Mouse (Mus musculus) stomach, embryonic 14.5 days (tissue): Measurements from ENCODE around the gene Pacs1. TPM values are rescaled to one million over a fixed set of nuclear protein-coding genes. Genes with fewer than 3 reads are reported as not detected.
A peak's percentile ranks its signal among the peaks of the same experiment; 100 is the strongest.
"Not testable (repeated sequence)": the region's sequence is repeated elsewhere in the genome, so short reads cannot be mapped to it uniquely, and the experiment has no call there.

Experiments used
- ATAC-seq: fragments of 200-750 bp; cut with Nextera tagmentation; 2 replicates; pipeline ENCODE4 v1.8.0; 2017; ENCODE audit warnings: low read depth, moderate TSS enrichment; ENCODE audit not compliant: insufficient number of reproducible peaks, insufficient read depth, low FRiP score
- H3K27ac ChIP-seq: fragments of 300-500 bp; sonication (generic); 2 replicates; pipeline ENCODE4 v1.5.1; 2014; ENCODE audit warnings: mild to moderate bottlenecking, low read length, moderate library complexity, mixed read lengths
- H3K27me3 ChIP-seq: fragments of 300-500 bp; sonication (generic); 2 replicates; pipeline ENCODE4 v1.6.1; 2014; ENCODE audit warnings: low read length, control low read depth, mixed read lengths; ENCODE audit not compliant: control insufficient read depth, insufficient read depth
- H3K36me3 ChIP-seq: fragments of 300-500 bp; sonication (generic); 2 replicates; pipeline ENCODE4 v1.6.1; 2014; ENCODE audit warnings: mild to moderate bottlenecking, control low read depth, low read length, moderate library complexity, mixed read lengths; ENCODE audit not compliant: control insufficient read depth, insufficient read depth
- H3K4me1 ChIP-seq: fragments of 300-500 bp; sonication (generic); 2 replicates; pipeline ENCODE4 v1.6.1; 2014; ENCODE audit warnings: low read length, control low read depth, mixed read lengths; ENCODE audit not compliant: control insufficient read depth, insufficient read depth
- H3K4me2 ChIP-seq: fragments of 300-500 bp; sonication (generic); replicated peaks from 2 replicates; pipeline ENCODE4 v1.6.1; 2014; ENCODE audit warnings: low read depth, low read length, control low read depth
- H3K4me3 ChIP-seq: fragments of 300-500 bp; sonication (generic); 2 replicates; pipeline ENCODE4 v1.5.1; 2014; ENCODE audit warnings: low read depth, low read length, control low read depth
- H3K9ac ChIP-seq: fragments of 300-500 bp; sonication (generic); replicated peaks from 2 replicates; pipeline ENCODE4 v1.6.1; 2014; ENCODE audit warnings: low read depth, mild to moderate bottlenecking, control low read depth, low read length, moderate library complexity, mixed read lengths
- H3K9me3 ChIP-seq: fragments of 300-500 bp; sonication (generic); 2 replicates; pipeline ENCODE4 v1.6.1; 2016; ENCODE audit warnings: low read depth, low read length, control low read depth; ENCODE audit not compliant: control insufficient read depth
- WGBS: fragments of 180-500 bp; shearing (Covaris S2); extraction: QIAGEN DNeasy Blood & Tissue Kit; methylation state at CpG from one replicate; pipeline ENCODE4 v1.1.7; 2014; 5-methylcytosine and 5-hydroxymethylcytosine counted together
- microRNA-seq: library from miRNA; unstranded; fragments of <30 nt; microRNA quantifications from one replicate; pipeline ENCODE4, GENCODE M21; 2016
- polyA plus RNA-seq: library from polyadenylated mRNA; unstranded; fragments of >200 nt; fragmentation: Nextera tagmentation; extraction: Ambion mirVana; gene quantifications from 2 replicates; pipeline ENCODE4 v1.2.1, GENCODE M21; 2014

Gene Pacs1
- polyA plus RNA-seq, 1 experiment from 2014 or later: 23.7 TPM

DNA sequence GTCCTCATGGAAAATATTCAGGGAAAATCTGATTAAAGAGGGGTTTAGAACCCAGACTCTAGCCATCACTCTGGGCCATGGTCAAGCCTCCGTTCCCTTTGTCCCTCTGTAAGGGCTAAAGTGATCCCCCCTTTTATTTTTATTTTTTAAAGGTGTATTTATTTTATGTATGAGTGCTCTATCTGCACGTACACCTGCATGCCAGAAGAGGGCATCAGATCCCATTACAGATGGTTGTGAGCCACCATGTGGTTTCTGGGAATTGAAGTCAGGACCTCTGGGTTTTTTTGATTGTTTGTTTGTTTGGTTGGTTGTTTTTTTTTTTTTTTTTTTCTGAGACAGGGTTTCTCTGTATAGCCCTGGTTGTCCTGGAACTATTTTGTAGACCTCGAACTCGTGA, 186.4 kb downstream of the Pacs1 start:
- H3K4me3 ChIP-seq, H3K4me2 ChIP-seq, ATAC-seq, H3K27ac ChIP-seq, H3K9me3 ChIP-seq, H3K9ac ChIP-seq: not testable (repeated sequence)
- Histone ChIP-seq H3K4me1 (peaks cover 19% of the 10 kb centered on the region), H3K27me3 (peaks cover 37% of the 10 kb centered on the region), H3K36me3 (peaks cover 19% of the 10 kb centered on the region; the same call in 1 of the 2 replicates)
- WGBS: 59% methylated on average over 4 of the region's 4 CpGs

DNA sequence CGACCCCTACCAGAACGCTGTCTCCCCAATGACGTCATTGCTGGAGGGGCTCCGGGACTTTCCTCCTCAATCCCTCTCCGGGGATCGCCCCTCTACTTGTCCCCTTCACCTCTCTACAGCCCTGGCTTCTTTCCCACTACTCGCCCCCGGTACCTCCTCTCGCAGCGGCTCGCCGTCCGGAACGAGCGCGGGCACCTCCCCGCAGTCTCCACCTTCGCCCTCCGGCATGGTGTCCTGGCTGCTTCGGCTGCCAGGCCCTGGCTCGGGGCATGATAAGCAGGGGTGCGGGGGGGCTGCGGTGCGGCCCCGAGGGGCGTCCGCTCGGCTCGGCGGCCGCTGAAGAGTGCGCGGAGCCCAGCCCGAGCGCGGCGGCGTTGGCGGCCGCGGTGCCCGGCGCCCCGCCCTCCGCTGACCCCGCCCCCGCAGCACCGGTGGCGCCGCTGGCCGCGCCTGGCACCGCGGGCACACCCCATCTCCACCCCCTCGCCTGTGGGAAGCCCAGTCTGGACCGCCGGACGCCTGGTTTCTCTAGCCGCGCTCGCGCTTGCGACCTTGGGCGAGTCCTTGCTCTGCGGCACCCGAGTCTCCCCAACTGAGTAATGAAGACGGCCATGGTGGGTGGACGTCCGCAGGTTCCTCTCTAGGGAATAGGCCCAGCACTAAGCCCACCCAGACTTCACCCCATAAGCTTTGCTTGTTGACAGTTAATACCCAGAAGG, 187.6 kb downstream of the Pacs1 start, which contains the start of gene Tmem151a:
TSS of gene Tmem151a (minus strand) at position 387 of the 719 bp plus-strand sequence.
- Histone ChIP-seq H3K9ac (peak within 1 kb of the TSS; percentile 21; the same call in 1 of the 2 replicates), H3K4me2 (peak within 1 kb of the TSS; percentile 70), H3K9me3 (no peaks in the 10 kb centered on the region), H3K36me3 (peaks cover 7% of the 10 kb centered on the region; the same call in 1 of the 2 replicates), H3K4me1 (peaks cover 19% of the 10 kb centered on the region), H3K27me3 (peaks cover 41% of the 10 kb centered on the region), H3K27ac (peak within 1 kb of the TSS; percentile 15; the same call in 1 of the 2 replicates), H3K4me3 (peak within 1 kb of the TSS; percentile 39)
- ATAC-seq: no peak
- WGBS: under 1% methylated on average over 67 of the region's 69 CpGs

- no peak for ATAC-seq
- Histone ChIP-seq H3K4me1 (peaks cover 19% of the 10 kb centered on the region), H3K4me3 (peak overlapping the region; percentile 39), H3K9ac (0 out of 2 replicates have a peak overlapping the region, but pooled peaks have one; percentile 21), H3K9me3 (no peaks in the 10 kb centered on the region), H3K27ac (no peak overlapping the region; the same call in 1 of the 2 replicates), H3K4me2 (peak overlapping the region; percentile 70), H3K27me3 (peaks cover 41% of the 10 kb centered on the region), H3K36me3 (0 out of 2 replicates have a peak, but pooled peaks cover 5% of the 10 kb centered on the region)
- WGBS: 2% methylated on average over 15 of the region's 15 CpGs
These were observed 188.1 kb downstream of the Pacs1 start for GRCm38 (mm10) chr19:5084834-5085144.

GRCm38 (mm10) chr19:5083961-5084833, 188.7 kb downstream of the Pacs1 start:
- 57% methylated on average over 3 of the region's 3 CpGs for WGBS
- ATAC-seq: no peak
- H3K27ac ChIP-seq: no peak overlapping the region
- no peaks in the 10 kb centered on the region for H3K36me3 ChIP-seq
- no peak overlapping the region for H3K4me2 ChIP-seq
- H3K4me1 ChIP-seq: peaks cover 16% of the 10 kb centered on the region
- H3K9me3 ChIP-seq: no peaks in the 10 kb centered on the region
- no peak overlapping the region for H3K9ac ChIP-seq
- peak overlapping the region; percentile 39; the same call in 1 of the 2 replicates for H3K4me3 ChIP-seq
- peaks cover 41% of the 10 kb centered on the region for H3K27me3 ChIP-seq

Small RNA genes lying within 50 kb of the gene (microRNA-seq; reads per million reads assigned to microRNA genes)
- gene Gm27468: not detected

Other genes with a start within 250 kb of the Pacs1 start
- 3.5 and 4.7 TPM in 2 replicates for gene Slc29a2, start 249.3 kb downstream of the Pacs1 start, polyA plus RNA-seq
- gene B4gat1, start 234.3 kb downstream of the Pacs1 start, polyA plus RNA-seq: 40.5 and 45.4 TPM in 2 replicates
- 0.55 and 1.8 TPM in 2 replicates for gene AC124502.3, start 234.2 kb downstream of the Pacs1 start, polyA plus RNA-seq
- gene Brms1, start 231.8 kb downstream of the Pacs1 start, polyA plus RNA-seq: 43.4 and 45.3 TPM in 2 replicates
- gene Rin1, start 222.6 kb downstream of the Pacs1 start, polyA plus RNA-seq: 2.4 and 3.3 TPM in 2 replicates
- gene Cd248, start 205.0 kb downstream of the Pacs1 start, polyA plus RNA-seq: 88.3 and 90.1 TPM in 2 replicates
- 6.4 and 7.7 TPM in 2 replicates for gene Tmem151a, start 187.6 kb downstream of the Pacs1 start, polyA plus RNA-seq
- 112 and 117 TPM in 2 replicates for gene Yif1a, start 184.6 kb downstream of the Pacs1 start, polyA plus RNA-seq
- 25.8 and 27.3 TPM in 2 replicates for gene Cnih2, start 174.6 kb downstream of the Pacs1 start, polyA plus RNA-seq
- gene Rab1b, start 166.0 kb downstream of the Pacs1 start, polyA plus RNA-seq: 253 TPM in 2 replicates
- gene Klc2, start 154.6 kb downstream of the Pacs1 start, polyA plus RNA-seq: 15.7 and 15.9 TPM in 2 replicates
- 325 and 343 TPM in 2 replicates for gene Sf3b2, start 22.3 kb upstream of the Pacs1 start, polyA plus RNA-seq
- 3.1 and 3.3 TPM in 2 replicates for gene Gal3st3, start 25.2 kb upstream of the Pacs1 start, polyA plus RNA-seq
- not detected in 2 replicates for gene Catsper1, start 62.6 kb upstream of the Pacs1 start, polyA plus RNA-seq
- 0.78 and 1.5 TPM in 2 replicates for gene Cst6, start 76.5 kb upstream of the Pacs1 start, polyA plus RNA-seq
- gene Eif1ad, start 93.6 kb upstream of the Pacs1 start, polyA plus RNA-seq: 44.3 and 45.9 TPM in 2 replicates
- 434 and 456 TPM in 2 replicates for gene Banf1, start 94.0 kb upstream of the Pacs1 start, polyA plus RNA-seq
- gene Sart1, start 115.6 kb upstream of the Pacs1 start, polyA plus RNA-seq: 56.3 and 65.0 TPM in 2 replicates
- gene Tsga10ip, start 129.4 kb upstream of the Pacs1 start, polyA plus RNA-seq: 2.0 TPM in 1 of 2 replicates, not detected in the other
- gene Drap1, start 151.9 kb upstream of the Pacs1 start, polyA plus RNA-seq: 191 and 198 TPM in 2 replicates
- 35.8 and 39.2 TPM in 2 replicates for gene AI837181, start 152.0 kb upstream of the Pacs1 start, polyA plus RNA-seq
- not detected in 2 replicates for gene Fosl1, start 174.4 kb upstream of the Pacs1 start, polyA plus RNA-seq
- gene Ccdc85b, start 184.8 kb upstream of the Pacs1 start, polyA plus RNA-seq: 6.8 and 7.8 TPM in 2 replicates
- 126 and 130 TPM in 2 replicates for gene Fibp, start 187.5 kb upstream of the Pacs1 start, polyA plus RNA-seq
- 1.5 and 2.3 TPM in 2 replicates for gene Ctsw, start 195.4 kb upstream of the Pacs1 start, polyA plus RNA-seq
- 177 and 179 TPM in 2 replicates for gene Efemp2, start 200.8 kb upstream of the Pacs1 start, polyA plus RNA-seq
- gene Mus81, start 215.3 kb upstream of the Pacs1 start, polyA plus RNA-seq: 41.2 and 46.6 TPM in 2 replicates
- 2,904 and 2,937 TPM in 2 replicates for gene Cfl1, start 217.3 kb upstream of the Pacs1 start, polyA plus RNA-seq
- 0.25 and 0.42 TPM in 2 replicates for gene 1700020D05Rik, start 230.7 kb upstream of the Pacs1 start, polyA plus RNA-seq
- gene Snx32, start 237.4 kb upstream of the Pacs1 start, polyA plus RNA-seq: 12.4 and 13.0 TPM in 2 replicates